Mouse (Mus musculus): ENCODE results near the gene Eya3. TPM values are rescaled to one million over a fixed set of nuclear protein-coding genes. Genes with fewer than 3 reads are reported as not detected.

The Eya3 gene
- polyA plus RNA-seq (2017; shearing (Covaris generic)): 10 to 100 TPM; 13.8 to 36.6 TPM

DNA sequence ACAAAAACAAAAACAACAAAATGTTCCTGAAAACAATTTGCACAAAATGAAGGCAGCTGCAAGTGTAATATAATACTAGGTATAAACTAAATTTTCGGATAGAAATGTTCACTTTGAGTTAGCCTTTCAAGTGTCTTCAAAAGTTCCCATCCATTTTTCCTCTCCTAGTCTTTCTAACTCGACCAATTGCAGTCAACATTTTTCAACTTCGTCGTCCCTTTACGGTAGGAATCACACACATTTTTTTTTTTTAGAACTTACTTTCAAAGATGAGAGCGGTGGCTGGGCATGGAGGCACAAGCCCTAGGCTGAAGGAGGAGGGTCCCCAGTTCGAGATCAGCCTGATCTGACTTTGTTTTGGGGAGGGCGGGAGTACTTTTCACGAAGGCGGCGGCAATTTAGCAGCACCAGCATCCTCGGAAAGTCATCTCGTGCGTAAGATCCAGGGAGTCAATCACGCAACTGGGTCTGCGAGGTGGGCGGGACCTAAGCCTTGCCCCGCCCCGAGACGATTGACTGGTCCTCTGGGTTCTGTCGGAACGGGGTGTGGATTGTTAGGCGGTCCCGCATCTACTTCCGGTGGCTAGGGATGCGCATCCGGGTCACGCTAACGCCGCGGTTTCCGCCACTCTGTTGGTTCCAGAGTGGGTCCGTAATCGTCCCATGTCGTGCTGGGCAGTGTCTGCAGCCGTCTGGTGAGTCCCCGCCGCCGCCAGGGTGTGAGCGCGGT is at the start of gene Eya3:
TSS of gene Eya3 (plus strand) at position 527 of the 730 bp plus-strand sequence.

DNA sequence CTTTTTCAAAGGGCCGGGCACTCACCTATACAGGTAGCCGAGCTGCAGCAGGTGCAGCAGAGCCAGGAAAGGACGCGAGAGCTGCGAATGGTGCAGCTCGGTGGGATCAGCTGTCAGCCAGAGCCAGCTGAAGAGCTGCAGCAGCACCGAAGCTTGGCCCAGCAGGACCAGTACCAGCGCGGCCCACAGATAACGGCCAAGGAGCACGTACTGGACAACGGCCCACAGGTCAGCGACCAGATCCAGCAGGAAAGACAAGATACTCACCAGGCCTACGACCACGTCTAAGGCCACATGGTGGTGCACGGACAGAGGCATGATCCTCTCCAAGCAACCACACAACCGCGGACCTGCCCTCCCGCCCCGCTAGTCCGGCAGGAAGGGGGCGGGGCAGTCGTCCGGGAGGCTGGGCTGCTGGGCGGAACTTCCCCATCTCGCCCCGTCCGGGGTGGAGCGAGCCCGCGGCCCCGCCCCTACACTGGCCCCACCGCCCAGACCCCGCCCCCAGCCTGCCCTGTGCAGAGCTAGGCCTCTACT is 93.4 kb downstream of the Eya3 start, which contains the start of gene Xkr8:
TSS of gene Xkr8 (minus strand) at position 399 of the 537 bp plus-strand sequence.

DNA sequence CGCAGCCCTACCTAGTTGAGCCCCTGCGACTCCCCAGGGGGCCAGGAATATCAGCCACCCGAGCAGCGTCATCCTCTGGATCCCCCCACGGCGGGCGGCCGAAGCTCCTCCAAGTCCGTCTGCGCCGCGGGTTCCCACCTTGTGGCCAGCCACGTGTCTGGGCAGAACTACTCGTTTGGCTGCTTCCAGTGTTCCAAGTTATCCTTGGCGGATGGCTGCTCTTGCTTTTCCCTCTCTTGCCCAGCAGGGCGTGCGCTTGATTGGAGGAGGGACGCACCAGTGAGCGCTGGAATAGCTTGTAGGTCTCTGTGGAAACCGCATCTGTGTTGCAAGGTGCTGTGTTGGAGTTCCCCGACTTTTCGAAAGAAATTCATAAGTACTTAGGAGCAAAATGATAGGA is 118.2 kb downstream of the Eya3 start, which contains the start of gene Smpdl3b:
TSS of gene Smpdl3b (minus strand) at position 279 of the 400 bp plus-strand sequence.

DNA sequence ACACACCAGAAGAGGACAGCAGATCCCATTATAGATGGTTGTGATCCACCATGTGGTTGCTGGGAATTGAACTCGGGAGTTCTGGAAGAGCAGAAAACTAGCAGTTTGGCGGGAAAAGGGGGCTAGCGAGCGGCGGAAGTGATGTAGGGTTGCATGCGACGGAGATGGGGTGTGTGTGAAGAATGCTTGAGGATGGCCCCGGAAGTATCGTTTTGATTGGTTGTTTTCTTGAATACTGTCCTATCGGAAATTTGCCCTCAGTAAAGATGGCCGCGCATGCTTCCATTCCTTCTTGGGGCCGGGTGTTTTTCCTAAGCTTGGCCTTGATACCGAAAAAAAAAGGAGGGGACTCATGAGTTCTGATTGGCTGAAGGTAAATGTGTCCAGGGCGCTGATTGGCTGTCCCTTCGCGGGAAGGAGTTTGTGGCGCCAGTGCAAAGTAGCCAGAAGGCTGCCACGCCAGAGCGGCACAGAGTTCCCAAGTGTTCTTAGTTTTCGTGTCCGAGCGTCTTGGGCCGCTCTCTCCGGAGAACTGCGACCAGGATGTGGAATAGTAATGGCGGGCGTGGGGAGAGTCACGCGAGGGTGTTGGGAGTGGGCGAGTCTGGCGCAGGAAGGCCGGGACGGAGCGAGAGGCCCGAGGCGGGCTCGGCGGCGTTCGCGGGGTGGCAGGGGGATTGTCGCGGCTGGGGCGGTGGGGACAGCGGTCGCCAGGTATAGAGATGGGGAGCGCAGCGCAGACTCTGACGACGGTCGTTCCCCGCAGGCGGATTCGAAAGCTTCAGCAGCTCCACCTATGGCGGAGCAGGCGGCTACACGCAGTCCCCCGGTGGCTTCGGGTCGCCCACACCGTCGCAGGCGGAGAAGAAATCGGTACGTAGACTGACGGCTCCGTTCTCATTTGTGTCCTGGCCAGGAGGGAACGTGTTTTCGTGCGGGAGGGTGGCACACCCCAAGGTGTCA is 129.4 kb downstream of the Eya3 start, which contains the start of gene Rpa2:
TSS of gene Rpa2 (plus strand) at position 419 of the 963 bp plus-strand sequence.

Other genes with a start within 250 kb of the Eya3 start
- 1 to 10 TPM; 4.2 to 4.3 TPM for gene Phactr4, start 216.5 kb upstream of the Eya3 start, polyA plus RNA-seq (2017; shearing (Covaris generic))
- 10 to 100 TPM; 21.4 to 23.6 TPM for gene Med18, start 175.1 kb upstream of the Eya3 start, polyA plus RNA-seq (2017; shearing (Covaris generic))
- 10 to 100 TPM in 1 of 2 experiments, 1 to 10 TPM in 1; 9.6 to 12.1 TPM for gene Sesn2, start 128.5 kb upstream of the Eya3 start, polyA plus RNA-seq (2017; shearing (Covaris generic))
- gene Atpif1, start 105.3 kb upstream of the Eya3 start, polyA plus RNA-seq (2017; shearing (Covaris generic)): 100 to 1,000 TPM in 1 of 2 experiments, 10 to 100 TPM in 1; 99.0 to 203 TPM
- 100 to 1,000 TPM; 216 to 225 TPM for gene Dnajc8, start 103.4 kb upstream of the Eya3 start, polyA plus RNA-seq (2017; shearing (Covaris generic))
- gene Ptafr, start 74.9 kb upstream of the Eya3 start, polyA plus RNA-seq (2017; shearing (Covaris generic)): 1 to 10 TPM in 1 of 2 experiments, under 1 TPM in 1; 0.53 to 1.1 TPM
- gene Xkr8, start 93.6 kb downstream of the Eya3 start, polyA plus RNA-seq (2017; shearing (Covaris generic)): 1 to 10 TPM; 3.8 to 9.3 TPM
- 1 to 10 TPM; 2.6 to 3.7 TPM for gene Smpdl3b, start 118.3 kb downstream of the Eya3 start, polyA plus RNA-seq (2017; shearing (Covaris generic))
- 10 to 100 TPM; 48.6 to 63.9 TPM for gene Rpa2, start 129.3 kb downstream of the Eya3 start, polyA plus RNA-seq (2017; shearing (Covaris generic))
- 1 to 10 TPM in 1 of 2 experiments, under 1 TPM in 1; 0.68 to 2.0 TPM for gene Themis2, start 157.4 kb downstream of the Eya3 start, polyA plus RNA-seq (2017; shearing (Covaris generic))
- gene Ppp1r8, start 204.2 kb downstream of the Eya3 start, polyA plus RNA-seq (2017; shearing (Covaris generic)): 10 to 100 TPM; 51.0 to 57.2 TPM
- 10 to 100 TPM; 29.7 to 40.0 TPM for gene Stx12, start 245.5 kb downstream of the Eya3 start, polyA plus RNA-seq (2017; shearing (Covaris generic))